8 mouse cellular contexts compared by ENCODE assay signal in genomic region chr4:139574156-139574798, GRCm38 (mm10). TPM values are rescaled to one million over a fixed set of nuclear protein-coding genes. Genes with fewer than 3 reads are reported as not detected.
DNase-seq lines count a peak whose midpoint lies in the region; ATAC-seq and TF ChIP-seq lines count a peak whose summit lies in the region.

No protein-coding gene starts in this region.

- peak overlapping the region; percentile 86 for H3ac ChIP-seq in C2C12 (ENCODE audit: control insufficient read depth, insufficient read length, low read depth)

- H3K36me3 ChIP-seq in C2C12 (ENCODE audit: control insufficient read depth, insufficient read depth) = peaks cover 8% of the 10 kb centered on the region
- no peaks in the 10 kb centered on the region for H3K36me3 ChIP-seq in heart, embryonic 12.5 days
- no peaks in the 10 kb centered on the region for H3K36me3 ChIP-seq in kidney, postnatal 0 days (ENCODE audit: insufficient read depth, low read length)
- H3K36me3 ChIP-seq in liver, embryonic 11.5 days (ENCODE audit: control insufficient read depth, insufficient read depth, low read length) = no peaks in the 10 kb centered on the region
- H3K36me3 ChIP-seq in stomach, embryonic 14.5 days (ENCODE audit: control insufficient read depth, insufficient read depth, low read length) = no peaks in the 10 kb centered on the region

- H3K4me2 ChIP-seq in heart, embryonic 12.5 days = peak overlapping the region; percentile 93
- H3K4me2 ChIP-seq in kidney, postnatal 0 days (ENCODE audit: low read length) = peak overlapping the region; percentile 93
- H3K4me2 ChIP-seq in liver, embryonic 11.5 days = peak overlapping the region; percentile 90
- H3K4me2 ChIP-seq in stomach, embryonic 14.5 days (replicated peaks; ENCODE audit: low read depth, low read length) = peak overlapping the region; percentile 96

- peak overlapping the region; percentile 85 for H3K27ac ChIP-seq in heart, embryonic 12.5 days (ENCODE audit: poor library complexity, severe bottlenecking)
- peak overlapping the region; percentile 92 for H3K27ac ChIP-seq in kidney, postnatal 0 days
- peak overlapping the region; percentile 60; the same call in 1 of the 2 replicates for H3K27ac ChIP-seq in liver, embryonic 11.5 days (ENCODE audit: low read depth, low read length)
- peak overlapping the region; percentile 87 for H3K27ac ChIP-seq in stomach, embryonic 14.5 days (ENCODE audit: low read length)

- peaks cover 38% of the 10 kb centered on the region for H3K4me1 ChIP-seq in heart, embryonic 12.5 days (replicated peaks)
- H3K4me1 ChIP-seq in kidney, postnatal 0 days (replicated peaks; ENCODE audit: insufficient read depth, low read length) = peaks cover 34% of the 10 kb centered on the region
- H3K4me1 ChIP-seq in liver, embryonic 11.5 days (replicated peaks; ENCODE audit: control insufficient read depth, insufficient read depth, low read length) = peaks cover 20% of the 10 kb centered on the region
- peaks cover 37% of the 10 kb centered on the region for H3K4me1 ChIP-seq in stomach, embryonic 14.5 days (ENCODE audit: control insufficient read depth, insufficient read depth, low read length)

- WGBS in heart, embryonic 12.5 days = under 1% methylated on average over 41 of the region's 52 CpGs
- whole genome bisulfite sequencing in kidney, postnatal 0 days = under 1% methylated on average over 43 of the region's 52 CpGs
- WGBS in liver, embryonic 11.5 days = 1% methylated on average over 40 of the region's 52 CpGs
- under 1% methylated on average over 52 of the region's 52 CpGs for WGBS in stomach, embryonic 14.5 days

- H3K79me2 ChIP-seq in C2C12 (ENCODE audit: control insufficient read depth, insufficient read depth) = peaks cover 48% of the 10 kb centered on the region

- H3K4me3 ChIP-seq in C2C12 (ENCODE audit: insufficient read depth, poor library complexity, severe bottlenecking) = peak overlapping the region; percentile 78
- peak overlapping the region; percentile 78 for H3K4me3 ChIP-seq in heart, embryonic 12.5 days
- H3K4me3 ChIP-seq in kidney, postnatal 0 days (replicated peaks; ENCODE audit: low read depth, low read length) = peak overlapping the region; percentile 90
- H3K4me3 ChIP-seq in liver, embryonic 11.5 days (ENCODE audit: low read depth, low read length) = peak overlapping the region; percentile 71
- H3K4me3 ChIP-seq in stomach, embryonic 14.5 days (ENCODE audit: low read depth, low read length) = peak overlapping the region; percentile 82

- peak; percentile 92 for DNase-seq in brain, embryonic 18.5 days (ENCODE audit: low read depth, low spot score)
- peak; percentile 100 for DNase-seq in kidney, postnatal 0 days (ENCODE audit: low spot score)
- DNase-seq in liver, embryonic 11.5 days (ENCODE audit: low spot score) = peak; percentile 99
- DNase-seq in naive thymus-derived CD4-positive, alpha-beta T cell, adult 2 months (ENCODE audit: low read depth) = peak; percentile 100

- no peaks in the 10 kb centered on the region for H3K9me3 ChIP-seq in heart, embryonic 12.5 days (replicated peaks)
- H3K9me3 ChIP-seq in kidney, postnatal 0 days (replicated peaks; ENCODE audit: low read length) = no peaks in the 10 kb centered on the region
- H3K9me3 ChIP-seq in liver, embryonic 11.5 days (ENCODE audit: control insufficient read depth, low read length) = no peaks in the 10 kb centered on the region
- no peaks in the 10 kb centered on the region for H3K9me3 ChIP-seq in stomach, embryonic 14.5 days (ENCODE audit: control insufficient read depth, low read depth, low read length)

- H3K79me3 ChIP-seq in C2C12 (ENCODE audit: low read depth) = peaks cover 40% of the 10 kb centered on the region

- ATAC-seq in erythroid progenitor cell, adult 5-6 weeks (replicated peaks; ENCODE audit: low FRiP score, poor library complexity, severe bottlenecking) = peak; percentile 93
- ATAC-seq in heart, embryonic 12.5 days (ENCODE audit: insufficient number of reproducible peaks, low FRiP score) = peak; percentile 96
- ATAC-seq in kidney, postnatal 0 days (replicated peaks; ENCODE audit: low FRiP score, low read depth) = peak; percentile 97
- peak; percentile 98 for ATAC-seq in liver, embryonic 11.5 days (replicated peaks; ENCODE audit: low FRiP score)
- peak; percentile 97 for ATAC-seq in stomach, embryonic 14.5 days (ENCODE audit: insufficient number of reproducible peaks, insufficient read depth, low FRiP score, low read depth)

- TF ChIP-seq CTCF in C2C12 (IDR thresholded peaks at IDR 0.05; ENCODE audit: control insufficient read depth, insufficient read depth, insufficient read length) = peak; percentile 52
- TF ChIP-seq CTCF in kidney, postnatal 0 days (IDR thresholded peaks at IDR 0.05; ENCODE audit: low read depth) = peak; percentile 69

- no peaks in the 10 kb centered on the region for H3K27me3 ChIP-seq in C2C12 (ENCODE audit: control insufficient read depth, insufficient read depth, insufficient read length)
- H3K27me3 ChIP-seq in heart, embryonic 12.5 days (replicated peaks) = 0 out of 2 replicates have a peak, but pooled peaks cover 4% of the 10 kb centered on the region
- H3K27me3 ChIP-seq in kidney, postnatal 0 days (ENCODE audit: insufficient read depth, low read length) = no peaks in the 10 kb centered on the region
- H3K27me3 ChIP-seq in liver, embryonic 11.5 days (replicated peaks; ENCODE audit: control insufficient read depth, insufficient read depth, low read length) = peaks cover 31% of the 10 kb centered on the region
- no peaks in the 10 kb centered on the region for H3K27me3 ChIP-seq in stomach, embryonic 14.5 days (ENCODE audit: control insufficient read depth, insufficient read depth, low read length)

- peak overlapping the region; percentile 97 for H3K9ac ChIP-seq in heart, embryonic 12.5 days
- peak overlapping the region; percentile 91 for H3K9ac ChIP-seq in kidney, postnatal 0 days (ENCODE audit: low read depth, low read length)
- peak overlapping the region; percentile 62 for H3K9ac ChIP-seq in liver, embryonic 11.5 days (ENCODE audit: low read depth, low read length)
- H3K9ac ChIP-seq in stomach, embryonic 14.5 days (replicated peaks; ENCODE audit: low read depth, low read length) = peak overlapping the region; percentile 76

TF ChIP-seq in C2C12, 6 proteins besides CTCF, POLR2A, EP300 and RAD21:
- TF ChIP-seq MAX (IDR thresholded peaks at IDR 0.05) (no peak), MYOG (IDR thresholded peaks at IDR 0.05; ENCODE audit: control insufficient read depth, extremely low read depth, insufficient read length) (no peak), FOSL1 (IDR thresholded peaks at IDR 0.05; ENCODE audit: insufficient read depth, low read length, poor library complexity, severe bottlenecking) (no peak), CEBPB (IDR thresholded peaks at IDR 0.05; ENCODE audit: low read depth) (no peak), USF1 (IDR thresholded peaks at IDR 0.05; ENCODE audit: low read depth) (no peak), MYOD1 (IDR thresholded peaks at IDR 0.05; ENCODE audit: control insufficient read depth, insufficient read length, low read depth) (no peak)
TF ChIP-seq in C2C12: peak in this region for 0.

RNA-seq across cellular contexts. Expression of gene Gm21969, which starts 28.7 kb away (rescaled TPM):
- 0.01 TPM for polyA plus RNA-seq in C2C12 (2012; fragmentation: generic; extraction: Trizol)
- total RNA-seq in erythroid progenitor cell, adult 5-6 weeks (2015; ENCODE audit: low replicate concordance) = not detected in 2 replicates
- not detected in 2 replicates for total RNA-seq in erythroid progenitor cell, adult 5-6 weeks (2017; ENCODE audit: low replicate concordance)
- polyA plus RNA-seq in heart, embryonic 12.5 days (2016; fragmentation: Nextera tagmentation; extraction: Ambion mirVana) = not detected in 2 replicates
- 0.04 TPM in 1 of 2 replicates, not detected in the other for polyA plus RNA-seq in kidney, postnatal 0 days (2015; fragmentation: Nextera tagmentation; extraction: Ambion mirVana)
- not detected in 2 replicates for polyA plus RNA-seq in liver, embryonic 11.5 days (2014; fragmentation: Nextera tagmentation; extraction: Ambion mirVana)
- polyA plus RNA-seq in stomach, embryonic 14.5 days (2014; fragmentation: Nextera tagmentation; extraction: Ambion mirVana) = not detected in 2 replicates

RNA-seq across cellular contexts. Expression of gene Iffo2, which starts 43.9 kb away (rescaled TPM):
- polyA plus RNA-seq in C2C12 (2012; fragmentation: generic; extraction: Trizol) = 20.0 TPM
- not detected in 2 replicates for total RNA-seq in erythroid progenitor cell, adult 5-6 weeks (2015; ENCODE audit: low replicate concordance)
- total RNA-seq in erythroid progenitor cell, adult 5-6 weeks (2017; ENCODE audit: low replicate concordance) = 0.39 TPM in 1 of 2 replicates, not detected in the other
- polyA plus RNA-seq in heart, embryonic 12.5 days (2016; fragmentation: Nextera tagmentation; extraction: Ambion mirVana) = 4.8 and 4.9 TPM in 2 replicates
- polyA plus RNA-seq in kidney, postnatal 0 days (2015; fragmentation: Nextera tagmentation; extraction: Ambion mirVana) = 4.8 and 5.1 TPM in 2 replicates
- polyA plus RNA-seq in liver, embryonic 11.5 days (2014; fragmentation: Nextera tagmentation; extraction: Ambion mirVana) = 1.8 and 2.2 TPM in 2 replicates
- 5.7 and 6.1 TPM in 2 replicates for polyA plus RNA-seq in stomach, embryonic 14.5 days (2014; fragmentation: Nextera tagmentation; extraction: Ambion mirVana)

RNA-seq across cellular contexts. Expression of gene Aldh4a1, which starts 48.4 kb away (rescaled TPM):
- 6.7 TPM for polyA plus RNA-seq in C2C12 (2012; fragmentation: generic; extraction: Trizol)
- 1.7 and 1.8 TPM in 2 replicates for total RNA-seq in erythroid progenitor cell, adult 5-6 weeks (2015; ENCODE audit: low replicate concordance)
- 0.30 and 4.7 TPM in 2 replicates for total RNA-seq in erythroid progenitor cell, adult 5-6 weeks (2017; ENCODE audit: low replicate concordance)
- 22.7 and 23.2 TPM in 2 replicates for polyA plus RNA-seq in heart, embryonic 12.5 days (2016; fragmentation: Nextera tagmentation; extraction: Ambion mirVana)
- polyA plus RNA-seq in kidney, postnatal 0 days (2015; fragmentation: Nextera tagmentation; extraction: Ambion mirVana) = 91.0 and 106 TPM in 2 replicates
- polyA plus RNA-seq in liver, embryonic 11.5 days (2014; fragmentation: Nextera tagmentation; extraction: Ambion mirVana) = 45.2 and 52.0 TPM in 2 replicates
- polyA plus RNA-seq in stomach, embryonic 14.5 days (2014; fragmentation: Nextera tagmentation; extraction: Ambion mirVana) = 14.6 and 16.2 TPM in 2 replicates

Comparison
In these comparisons a context has a peak if more than half of its experiments do, and no peak if none do; other contexts are left out.
1. Peak in every context shown above with its lines: DNase-seq, ATAC-seq, H3K4me3 ChIP-seq and H3K27ac ChIP-seq.